Mouse (Mus musculus): ENCODE data around the gene Lef1.

Lef1 gene

GRCm38 (mm10) chr3:131107301-131108093, 2.8 kb upstream of the Lef1 start:
- no peak for DNase-seq (ENCODE audit: low spot score in 2 of 2)

- no peak for DNase-seq (ENCODE audit: low spot score in 2 of 2)
Measured at GRCm38 (mm10) chr3:131108094-131108653, 2.1 kb upstream of the Lef1 start.

GRCm38 (mm10) chr3:131109066-131109685, 1.1 kb upstream of the Lef1 start:
- DNase-seq (ENCODE audit: low spot score in 2 of 2) = no peak

- no peak for DNase-seq (ENCODE audit: low spot score in 2 of 2)
Measured at GRCm38 (mm10) chr3:131109686-131110070, 593 bp upstream of the Lef1 start.

GRCm38 (mm10) chr3:131111151-131111850, 1.0 kb downstream of the Lef1 start:
- no peak for DNase-seq (ENCODE audit: low spot score in 2 of 2)

GRCm38 (mm10) chr3:131111851-131112572, 1.7 kb downstream of the Lef1 start:
- DNase-seq (ENCODE audit: low spot score in 2 of 2) = no peak

GRCm38 (mm10) chr3:131112573-131112955, 2.3 kb downstream of the Lef1 start:
- no peak for DNase-seq (ENCODE audit: low spot score in 2 of 2)

- DNase-seq (ENCODE audit: low spot score in 2 of 2) = no peak
Measured at GRCm38 (mm10) chr3:131113029-131113428, 2.8 kb downstream of the Lef1 start.

GRCm38 (mm10) chr3:131116116-131116515, 5.8 kb downstream of the Lef1 start:
- DNase-seq (ENCODE audit: low spot score in 2 of 2) = no peak

GRCm38 (mm10) chr3:131117352-131117751, 7.1 kb downstream of the Lef1 start:
- no peak for DNase-seq (ENCODE audit: low spot score in 2 of 2)

- DNase-seq (ENCODE audit: low spot score in 2 of 2) = no peak
Measured at GRCm38 (mm10) chr3:131117883-131118282, 7.6 kb downstream of the Lef1 start.

- DNase-seq (ENCODE audit: low spot score in 2 of 2) = no peak
Measured at GRCm38 (mm10) chr3:131119435-131119834, 9.2 kb downstream of the Lef1 start.

GRCm38 (mm10) chr3:131123501-131123900, 13.2 kb downstream of the Lef1 start:
- DNase-seq (ENCODE audit: low spot score in 2 of 2) = no peak

- DNase-seq (ENCODE audit: low spot score in 2 of 2) = no peak
Measured at GRCm38 (mm10) chr3:131125873-131126272, 15.6 kb downstream of the Lef1 start.

- no peak for DNase-seq (ENCODE audit: low spot score in 2 of 2)
Measured at GRCm38 (mm10) chr3:131126438-131126837, 16.2 kb downstream of the Lef1 start.

GRCm38 (mm10) chr3:131134003-131134402, 23.7 kb downstream of the Lef1 start:
- no peak for DNase-seq (ENCODE audit: low spot score in 2 of 2)

- no peak for DNase-seq (ENCODE audit: low spot score in 2 of 2)
Measured at GRCm38 (mm10) chr3:131135434-131135833, 25.2 kb downstream of the Lef1 start.

GRCm38 (mm10) chr3:131136455-131136854, 26.2 kb downstream of the Lef1 start:
- DNase-seq (ENCODE audit: low spot score in 2 of 2) = no peak

GRCm38 (mm10) chr3:131137119-131137781, 27.0 kb downstream of the Lef1 start:
- no peak for DNase-seq (ENCODE audit: low spot score in 2 of 2)

- no peak for DNase-seq (ENCODE audit: low spot score in 2 of 2)
Measured at GRCm38 (mm10) chr3:131138224-131138623, 28.0 kb downstream of the Lef1 start.

- no peak for DNase-seq (ENCODE audit: low spot score in 2 of 2)
Measured at GRCm38 (mm10) chr3:131138797-131139196, 28.5 kb downstream of the Lef1 start.
